Mouse (Mus musculus) testis, adult 2 months (tissue): ENCODE measurements at regions not wholly inside any gene's neighbourhood (a gene's known extent, or its start where the extent isn't known, plus 50 kb on each side); places are given as distances from the start of the nearest gene placed in this dataset.

Source experiments
- H3K27ac ChIP-seq: fragments of 200-500 bp; 2 replicates; pipeline ENCODE4 v1.5.1; 2012; ENCODE audit warnings: low read depth, low read length; ENCODE audit not compliant: control insufficient read depth, insufficient read depth
- H3K27me3 ChIP-seq: fragments of 200-500 bp; 2 replicates; pipeline ENCODE4 v1.6.1; 2012; ENCODE audit warnings: mild to moderate bottlenecking, low read length, moderate library complexity; ENCODE audit not compliant: control insufficient read depth, insufficient read depth
- H3K36me3 ChIP-seq: fragments of 200-500 bp; 2 replicates; pipeline ENCODE4 v1.6.1; 2012; ENCODE audit warnings: mild to moderate bottlenecking, low read length; ENCODE audit not compliant: control insufficient read depth, insufficient read depth
- H3K4me1 ChIP-seq: fragments of 200-500 bp; 2 replicates; pipeline ENCODE4 v1.6.1; 2012; ENCODE audit warnings: low read length; ENCODE audit not compliant: control insufficient read depth, insufficient read depth
- H3K4me3 ChIP-seq: fragments of 200-500 bp; 2 replicates; pipeline ENCODE4 v1.5.1; 2012; ENCODE audit warnings: low read depth, mild to moderate bottlenecking, low read length, moderate library complexity, mixed read lengths; ENCODE audit not compliant: control insufficient read depth
- CTCF ChIP-seq: fragments of 200-500 bp; IDR thresholded peaks from 2 replicates; pipeline ENCODE4 v1.5.1; 2012; ENCODE audit warnings: low read depth, mild to moderate bottlenecking, inconsistent platforms, low read length, moderate library complexity; ENCODE audit not compliant: control insufficient read depth, insufficient read depth, insufficient replicate concordance
- POLR2A ChIP-seq: fragments of 200-500 bp; IDR thresholded peaks from 2 replicates; pipeline ENCODE4 v1.6.1; 2012; ENCODE audit warnings: low read depth, mild to moderate bottlenecking, inconsistent platforms, low read length, moderate library complexity; ENCODE audit not compliant: control insufficient read depth

DNA sequence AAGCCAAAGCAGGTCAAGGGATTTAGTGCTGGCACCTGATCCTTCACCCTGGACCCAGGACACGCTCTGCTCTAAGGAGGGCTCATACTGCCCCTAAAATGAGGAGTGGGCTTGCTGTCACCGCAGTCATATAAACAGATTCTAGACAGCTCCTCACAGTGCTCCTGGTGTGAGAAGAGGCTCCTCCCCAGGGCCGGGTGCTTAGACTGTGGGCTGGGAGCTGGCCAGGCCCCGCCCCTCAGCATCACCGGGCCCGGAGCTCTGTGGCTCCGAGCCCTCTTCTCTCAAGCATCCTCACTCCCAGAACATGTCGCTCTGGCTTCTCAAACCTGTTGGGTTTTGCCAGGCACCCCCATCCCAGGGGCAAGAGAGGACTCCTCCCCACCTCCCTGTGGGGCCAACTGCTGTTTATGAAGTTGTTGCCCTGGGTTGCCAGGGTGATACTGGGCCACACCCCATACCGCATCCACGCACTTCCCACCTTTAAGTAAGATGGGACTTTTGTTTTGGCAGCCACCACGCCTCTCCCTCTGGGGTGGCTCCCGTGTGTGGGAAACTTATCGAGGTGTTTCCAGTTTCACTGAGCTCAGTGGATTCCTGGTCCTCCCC, 156.2 kb downstream of the Mn1 start:
- Histone ChIP-seq H3K4me3 (peak overlapping the region; percentile 70), H3K27me3 (no peaks in the 10 kb centered on the region), H3K4me1 (peaks cover 17% of the 10 kb centered on the region), H3K27ac (no peak overlapping the region), H3K36me3 (no peaks in the 10 kb centered on the region)
- peak; percentile 64; the same call in 1 of the 2 replicates for TF ChIP-seq POLR2A
- no peak for TF ChIP-seq CTCF

DNA sequence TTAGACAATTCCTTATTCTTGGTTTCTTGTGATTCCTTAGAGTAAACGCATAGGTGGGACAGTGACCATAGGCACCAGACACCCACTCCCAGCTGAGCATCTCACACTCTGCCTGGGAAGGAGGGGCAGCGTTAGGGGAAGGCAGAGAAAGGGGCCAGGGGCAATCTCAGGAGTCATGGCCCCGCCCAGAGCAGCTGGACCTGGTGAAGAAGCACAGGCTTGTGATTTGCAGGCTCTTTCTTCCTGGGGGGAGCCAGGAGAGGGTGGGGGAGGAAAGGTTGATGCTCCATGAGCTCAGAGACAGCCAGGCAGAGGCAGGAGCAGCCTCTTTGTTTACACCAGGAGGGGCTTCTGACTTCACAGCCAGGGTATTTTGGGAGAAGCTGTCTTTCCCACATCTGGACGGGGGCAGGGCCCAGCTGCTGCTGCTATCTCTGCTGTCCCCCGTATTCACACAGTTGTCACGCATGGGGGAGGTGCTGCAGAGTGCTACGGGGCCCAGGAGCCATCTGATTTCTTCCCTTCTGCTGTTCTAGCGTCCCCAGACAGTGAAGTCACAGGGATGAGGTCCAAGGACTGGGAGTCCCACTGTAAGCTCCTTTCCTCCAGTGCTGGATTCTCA, 157.2 kb downstream of the Mn1 start:
- Histone ChIP-seq H3K4me1 (peaks cover 17% of the 10 kb centered on the region), H3K36me3 (no peaks in the 10 kb centered on the region), H3K27ac (no peak overlapping the region), H3K27me3 (no peaks in the 10 kb centered on the region), H3K4me3 (no peak overlapping the region)
- TF ChIP-seq POLR2A (no peak), CTCF (no peak)

DNA sequence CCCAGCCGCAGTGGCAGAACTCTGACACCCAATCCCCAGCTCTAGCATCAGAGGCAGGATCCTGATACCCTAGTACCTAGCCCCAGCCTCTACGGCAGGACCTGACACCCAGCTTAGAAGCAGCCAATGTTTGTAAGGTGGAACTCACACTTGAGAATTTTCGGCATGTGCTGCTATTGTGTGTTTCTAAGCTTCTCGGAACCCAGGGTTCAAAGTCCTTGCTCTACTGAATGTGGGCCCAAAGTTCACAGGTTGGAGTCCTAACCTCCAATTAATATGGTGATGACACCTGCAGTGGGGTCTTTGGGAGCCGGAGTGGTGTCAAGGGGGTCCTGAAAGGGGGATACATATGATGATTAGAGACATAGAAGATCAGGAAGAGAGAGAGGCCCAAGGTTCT, 158.2 kb downstream of the Mn1 start:
- no peak overlapping the region for H3K4me3 ChIP-seq
- H3K27ac ChIP-seq, result no peak overlapping the region
- no peaks in the 10 kb centered on the region for H3K27me3 ChIP-seq
- H3K36me3 ChIP-seq, result no peaks in the 10 kb centered on the region
- TF ChIP-seq CTCF (no peak), POLR2A (no peak)
- peaks cover 17% of the 10 kb centered on the region for H3K4me1 ChIP-seq

DNA sequence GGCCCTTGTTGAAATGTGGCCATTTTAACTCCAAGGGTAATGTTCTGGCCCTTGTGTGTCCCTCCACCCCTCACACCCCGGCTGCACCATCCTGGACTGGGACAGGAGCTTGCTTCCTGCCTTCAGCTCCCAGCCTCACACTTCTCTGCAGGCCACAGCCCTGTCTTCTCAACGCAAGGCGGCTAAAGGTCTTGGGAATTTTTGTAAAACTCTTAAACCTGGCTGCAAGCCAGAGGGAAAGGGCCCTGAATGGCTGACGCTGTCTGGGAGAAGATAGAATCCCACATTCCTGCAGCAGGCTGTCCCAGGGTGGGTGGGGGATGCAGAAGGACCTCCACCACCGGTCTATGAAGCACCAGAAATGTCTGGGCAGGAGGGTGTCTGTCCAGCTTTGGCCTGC, 156.3 kb upstream of the Gm26897 start:
- H3K36me3 ChIP-seq, result no peaks in the 10 kb centered on the region
- no peak for TF ChIP-seq POLR2A
- no peak for TF ChIP-seq CTCF
- H3K27me3 ChIP-seq, result no peaks in the 10 kb centered on the region
- no peak overlapping the region for H3K4me3 ChIP-seq
- H3K27ac ChIP-seq, result no peak overlapping the region
- peaks cover 24% of the 10 kb centered on the region for H3K4me1 ChIP-seq

DNA sequence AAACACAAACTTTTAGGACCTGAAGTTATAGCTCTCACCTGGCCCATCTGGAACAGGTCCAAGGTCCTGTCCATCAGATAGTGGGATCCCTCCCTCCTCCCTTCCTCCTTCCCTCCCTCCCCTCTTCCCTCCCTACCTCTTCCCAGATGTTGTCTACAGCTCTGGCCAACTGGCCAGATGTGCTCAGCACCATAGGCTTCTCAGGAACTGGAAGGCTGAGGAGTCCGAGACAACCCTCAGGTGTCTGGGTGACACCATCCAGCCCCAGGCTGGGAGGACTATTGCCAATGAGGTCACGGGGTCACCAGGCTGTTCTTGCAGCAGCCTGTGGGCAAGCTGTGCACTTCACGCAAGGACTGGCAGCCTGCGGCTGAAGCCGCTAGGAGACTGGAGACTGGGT, 155.6 kb upstream of the Gm26897 start:
- Histone ChIP-seq H3K27me3 (no peaks in the 10 kb centered on the region), H3K36me3 (no peaks in the 10 kb centered on the region), H3K4me3 (no peak overlapping the region), H3K27ac (no peak overlapping the region), H3K4me1 (peaks cover 20% of the 10 kb centered on the region)
- TF ChIP-seq CTCF, result no peak
- no peak for TF ChIP-seq POLR2A

DNA sequence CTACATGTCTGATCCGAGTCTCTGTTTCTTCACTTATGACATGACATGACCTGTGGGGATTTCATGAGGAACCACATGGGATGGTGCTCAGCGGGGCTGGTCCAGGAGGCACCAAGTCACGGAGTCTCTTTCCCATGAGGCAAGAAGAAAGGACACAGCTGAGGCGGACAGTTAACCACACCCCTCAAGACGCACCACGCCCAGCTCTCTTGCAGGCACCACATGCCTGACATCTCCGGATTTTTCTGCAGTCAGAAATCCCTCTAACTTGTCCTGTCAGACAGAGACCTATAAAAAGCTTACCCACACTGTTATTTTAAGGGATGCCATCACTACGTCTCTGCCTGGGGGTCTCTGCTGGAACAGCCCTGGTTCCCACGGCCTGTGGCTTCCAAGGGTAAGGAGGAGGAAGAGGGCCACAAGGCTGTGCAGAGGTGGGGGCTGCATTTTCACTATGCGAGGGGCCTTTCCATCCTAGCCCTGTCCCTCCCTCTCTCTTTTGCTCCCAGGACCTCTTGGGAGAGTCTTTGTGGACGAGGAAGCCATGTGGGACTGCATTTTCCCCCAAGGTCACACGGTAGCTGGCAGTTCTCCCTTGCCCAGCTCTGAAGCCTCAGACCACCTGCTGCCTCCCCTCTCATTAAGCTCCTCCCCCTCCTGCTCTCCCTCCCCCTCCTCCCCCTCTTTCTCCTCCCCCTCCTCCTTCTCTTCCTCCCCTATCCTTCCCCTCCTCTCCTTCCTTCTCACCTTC, 154.6 kb upstream of the Gm26897 start:
- 0 out of 2 replicates have a peak overlapping the region, but pooled peaks have one; percentile 5 for H3K27ac ChIP-seq
- no peak overlapping the region for H3K4me3 ChIP-seq
- H3K36me3 ChIP-seq, result no peaks in the 10 kb centered on the region
- TF ChIP-seq POLR2A (no peak), CTCF (no peak)
- H3K27me3 ChIP-seq, result no peaks in the 10 kb centered on the region
- peaks cover 12% of the 10 kb centered on the region for H3K4me1 ChIP-seq

DNA sequence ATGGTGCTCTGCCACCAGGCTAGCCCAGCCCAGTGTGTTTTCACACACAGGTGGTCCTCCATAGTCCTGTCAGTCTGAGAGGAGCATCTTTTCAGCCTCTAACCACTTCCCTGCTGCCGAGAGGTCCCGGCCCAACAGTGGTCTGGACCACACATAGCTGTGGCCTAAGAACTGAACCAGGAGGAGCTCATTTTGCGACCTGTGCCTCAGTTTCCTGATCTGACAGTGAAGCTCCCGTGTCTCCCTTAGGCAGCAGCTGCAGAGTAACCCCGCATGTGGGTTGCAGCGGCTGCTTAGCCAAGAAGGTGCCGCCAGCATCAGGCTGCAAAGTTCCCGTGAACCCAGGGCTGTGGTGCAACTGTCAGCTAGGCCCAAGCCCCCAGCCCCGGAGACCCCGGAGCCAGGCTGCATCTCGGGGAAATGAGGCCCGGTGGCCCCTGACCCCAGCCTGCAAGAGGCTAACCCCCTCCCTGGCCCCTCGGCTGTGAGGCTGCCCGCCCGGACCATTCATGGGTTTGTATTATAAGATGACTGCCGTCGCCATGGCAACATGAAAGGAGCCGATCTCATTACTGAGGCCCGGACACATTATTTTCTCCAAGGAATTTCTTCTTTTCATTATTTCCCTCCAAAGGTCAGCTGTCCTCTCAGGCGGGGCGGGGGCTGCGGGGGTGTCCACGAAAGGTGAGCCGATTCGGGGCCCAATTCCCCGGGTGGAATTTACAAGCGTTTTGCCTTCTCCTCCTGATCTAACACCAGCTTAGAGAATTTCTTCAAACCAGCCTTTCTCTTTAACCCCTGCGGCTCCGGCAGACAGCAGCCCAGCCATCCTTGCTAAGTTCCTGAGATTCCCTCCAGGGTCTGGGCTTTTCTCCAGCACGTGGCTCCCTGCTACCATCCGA, 152.6 kb upstream of the Gm26897 start:
- peaks cover 12% of the 10 kb centered on the region for H3K4me1 ChIP-seq
- H3K36me3 ChIP-seq, result no peaks in the 10 kb centered on the region
- no peak overlapping the region for H3K27ac ChIP-seq
- H3K4me3 ChIP-seq, result no peak overlapping the region; the same call in 1 of the 2 replicates
- H3K27me3 ChIP-seq, result no peaks in the 10 kb centered on the region
- TF ChIP-seq POLR2A, result no peak
- TF ChIP-seq CTCF, result no peak
